Mouse (Mus musculus) gastrocnemius, postnatal 36 days (tissue): Measurements from ENCODE around the gene Syt12. TPM values are rescaled to one million over a fixed set of nuclear protein-coding genes. Genes with fewer than 3 reads are reported as not detected.
"Not testable (repeated sequence)": the region's sequence is repeated elsewhere in the genome, so short reads cannot be mapped to it uniquely, and the experiment has no call there.

Experiments
- DNase-seq, 2 experiments: peaks; one replicate each; pipeline ENCODE4 v3.0.0; 2022
- intact Hi-C: fragments of 180-260 bp; cut with DNase I; formaldehyde crosslinking; loops from one replicate; pipeline ENCODE4 v1.15.1; 2025
- total RNA-seq, 2 experiments: library from RNA; stranded (reverse); gene quantifications; 2 replicates each; pipeline ENCODE4 v1.2.3; 2021

The Syt12 gene
- total RNA-seq, 2 experiments from 2014 or later = 8.5 to 8.6 TPM

- DNase-seq = peak; percentile 60 to 79
- intact Hi-C loops = loop anchor here (10.0 kb wide), 1 partner anchor 352 kb away; no protein-coding TSS in a partner anchor
These were observed 15.5 kb upstream of the Syt12 start for GRCm38 (mm10) chr19:4492526-4493296.

DNA sequence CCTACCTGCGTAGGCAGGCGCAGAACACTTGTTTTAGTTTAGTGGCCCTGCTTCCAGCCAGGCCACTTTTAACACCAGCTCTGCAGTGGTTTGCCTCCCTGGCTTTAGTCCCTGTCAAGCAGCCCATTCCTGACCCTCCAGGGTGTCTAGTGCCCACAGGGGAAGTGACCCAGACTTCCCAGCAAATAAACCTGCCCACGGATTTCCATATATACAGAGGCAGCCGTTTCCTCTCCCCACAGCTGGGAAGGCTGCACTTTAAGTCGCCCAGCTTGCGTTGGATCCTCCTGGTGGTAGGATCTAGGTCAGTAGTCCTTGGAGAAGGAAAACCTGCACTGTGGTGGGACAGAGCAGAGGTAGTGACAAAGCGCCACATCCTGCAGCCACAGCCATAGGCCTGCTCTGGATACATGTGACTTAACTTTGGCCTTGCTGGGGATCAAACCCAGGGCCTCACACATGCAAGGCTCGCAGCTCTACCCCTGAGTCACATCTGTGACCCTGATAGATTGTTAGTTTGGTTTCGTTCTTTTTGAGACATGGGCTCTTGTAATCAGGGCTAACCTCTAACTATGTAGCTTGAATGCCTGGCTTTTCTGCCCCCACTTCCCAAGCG is 13.9 kb upstream of the Syt12 start:
- intact Hi-C loops = loop anchor here (10.0 kb wide), 1 partner anchor 354 kb away; no protein-coding TSS in a partner anchor

GRCm38 (mm10) chr19:4487877-4488276 is 10.6 kb upstream of the Syt12 start:
- no peak for DNase-seq
- intact Hi-C loops = no loop called here

More for the DNA sequence above, 13.9 kb upstream of the Syt12 start:
- no peak for DNase-seq

DNA sequence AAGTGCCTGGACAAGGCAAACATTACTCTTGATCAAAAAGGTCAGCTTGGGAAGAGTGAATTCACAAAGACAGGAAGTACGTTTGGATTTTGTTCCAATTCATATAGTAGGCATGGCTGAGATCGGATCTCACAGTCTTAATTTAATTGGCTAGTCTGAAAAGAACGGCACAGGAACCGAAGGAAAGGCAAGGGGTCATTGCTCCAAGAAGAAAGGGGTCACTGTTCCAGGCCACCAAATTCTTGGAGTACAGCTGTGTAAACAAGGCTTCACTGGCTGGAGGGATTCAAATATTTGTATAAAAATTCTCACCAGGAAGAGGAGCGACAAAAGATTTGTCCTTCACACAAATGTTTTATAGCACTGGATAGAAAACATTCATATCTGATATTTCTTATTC is 7.8 kb upstream of the Syt12 start:
- intact Hi-C loops = no loop called here

GRCm38 (mm10) chr19:4482111-4482859 is 5.0 kb upstream of the Syt12 start:
- intact Hi-C loops = no loop called here
- DNase-seq = no peak

More for the DNA sequence above, 7.8 kb upstream of the Syt12 start:
- no peak for DNase-seq

DNA sequence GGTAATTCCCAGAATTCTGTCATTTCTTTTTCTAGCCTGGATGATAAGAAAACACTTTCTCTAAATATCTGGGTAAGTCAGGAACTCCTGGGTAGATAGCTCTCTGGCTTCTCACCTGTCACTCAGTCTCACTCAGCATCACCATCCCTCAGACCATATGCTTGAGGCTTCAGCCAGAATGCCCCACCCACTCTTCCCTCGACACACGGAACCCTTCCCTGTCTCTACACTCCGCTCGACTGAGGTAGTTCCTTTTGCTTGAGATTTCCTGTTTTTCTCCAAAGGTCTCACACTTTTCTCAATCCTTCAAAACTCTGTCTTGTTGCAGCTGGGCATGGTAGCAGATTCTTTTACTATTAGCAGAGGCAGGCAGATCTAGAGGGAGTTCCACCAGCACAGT is 4.1 kb upstream of the Syt12 start:
- DNase-seq = no peak
- intact Hi-C loops = no loop called here

DNA sequence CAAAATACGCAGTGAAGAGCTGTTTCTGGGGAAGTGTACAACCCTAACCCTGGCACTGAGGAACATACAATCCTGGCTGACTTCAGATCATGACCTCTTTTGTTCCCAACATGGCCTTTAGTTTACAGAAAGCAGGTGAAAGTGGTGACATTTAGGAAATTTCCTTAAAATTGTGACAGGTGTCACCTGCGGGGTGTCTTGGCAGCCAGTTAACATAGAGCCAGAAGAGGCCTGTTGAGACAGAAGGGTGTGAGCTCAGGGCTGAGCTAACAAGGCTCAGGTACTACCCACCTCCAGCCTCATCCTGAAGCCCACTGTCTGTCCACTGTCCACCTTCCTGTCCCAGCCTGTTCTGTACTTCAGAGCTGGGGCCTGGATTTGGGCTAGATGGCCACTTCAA is 2.8 kb upstream of the Syt12 start:
- DNase-seq = no peak
- intact Hi-C loops = no loop called here

- intact Hi-C loops = no loop called here
- no peak for DNase-seq
These were observed 906 bp upstream of the Syt12 start for GRCm38 (mm10) chr19:4478190-4478516.

DNA sequence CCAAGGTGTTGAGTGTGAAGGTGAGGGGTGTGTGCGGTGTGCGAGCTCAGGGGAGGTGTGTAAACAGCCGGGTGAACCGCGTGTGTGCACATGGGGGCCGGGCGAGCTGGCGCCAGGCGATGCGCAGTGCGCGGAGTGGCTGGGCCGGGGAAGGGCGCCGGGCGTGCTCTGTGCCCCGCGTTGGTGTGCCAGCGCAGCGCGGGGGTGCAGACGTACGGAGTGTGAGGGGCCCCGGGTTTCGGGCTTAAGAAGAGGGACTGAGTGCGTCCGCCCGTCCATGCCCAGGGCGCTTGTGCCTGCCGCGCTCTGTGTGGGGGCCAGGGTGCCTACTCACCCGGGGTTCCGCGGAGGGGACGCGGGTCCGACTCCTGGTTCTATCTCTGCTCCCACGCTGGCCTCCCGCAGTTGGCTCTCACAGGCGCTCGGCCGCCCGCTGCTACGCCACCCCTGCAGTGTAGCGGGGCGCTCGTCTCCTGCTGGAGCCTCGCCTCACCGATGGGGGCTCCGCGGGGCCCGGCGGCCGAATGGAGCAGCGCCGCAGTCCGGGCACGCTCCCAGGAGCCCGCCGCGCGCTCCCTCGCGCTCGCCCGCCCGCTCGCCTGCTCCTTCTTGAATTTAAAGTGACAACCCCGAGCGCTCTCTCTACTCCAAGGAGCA is 518 bp downstream of the Syt12 start:
- DNase-seq = peak in 1 of 2 experiments; percentile 25
- intact Hi-C loops = no loop called here

GRCm38 (mm10) chr19:4475224-4475925 is 1.9 kb downstream of the Syt12 start:
- intact Hi-C loops = no loop called here
- DNase-seq = no peak

DNA sequence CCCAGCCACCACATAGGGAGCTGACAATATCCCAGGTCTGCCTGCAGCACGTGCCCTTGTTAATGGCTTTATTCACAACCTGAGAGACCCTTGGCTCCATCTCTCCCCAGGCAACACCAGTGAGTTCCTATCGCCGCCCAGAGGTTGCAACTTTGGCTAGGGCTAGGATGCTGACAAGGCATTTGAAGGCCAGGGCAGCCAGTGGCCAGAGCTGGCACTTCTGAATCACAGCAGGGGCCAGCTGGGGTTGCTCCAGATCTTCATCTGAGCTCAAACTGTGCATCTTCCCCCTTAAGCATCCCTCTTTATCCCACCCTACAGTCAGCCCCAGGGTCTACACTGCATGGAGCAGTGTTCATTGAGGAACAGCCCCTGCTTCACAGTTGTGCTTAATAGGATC is 2.5 kb downstream of the Syt12 start:
- intact Hi-C loops = no loop called here
- DNase-seq = no peak

DNA sequence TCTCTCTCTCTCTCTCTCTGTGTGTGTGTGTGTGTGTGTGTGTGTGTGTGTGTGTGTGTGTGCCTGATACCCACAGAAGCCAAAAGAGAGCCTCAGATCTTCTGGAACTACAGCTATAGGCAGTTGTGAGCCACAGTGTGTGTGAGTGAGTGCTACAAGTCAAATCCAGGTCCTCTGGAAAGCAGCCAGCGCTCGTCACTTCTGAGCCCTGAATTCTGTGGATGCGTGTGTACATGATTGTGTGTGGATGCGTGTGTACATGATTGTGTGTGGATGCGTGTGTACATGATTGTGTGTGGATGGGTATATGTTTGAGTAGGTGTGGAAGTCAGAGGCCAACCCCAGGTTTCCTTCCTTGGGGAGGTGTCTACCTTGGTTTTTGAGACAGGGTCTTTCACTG is 3.7 kb downstream of the Syt12 start:
- intact Hi-C loops = no loop called here
- DNase-seq = no peak

- intact Hi-C loops = no loop called here
- DNase-seq = no peak
These were observed 8.9 kb downstream of the Syt12 start for GRCm38 (mm10) chr19:4468363-4468762.

GRCm38 (mm10) chr19:4464666-4465065 is 12.6 kb downstream of the Syt12 start:
- DNase-seq = no peak
- intact Hi-C loops = no loop called here

DNA sequence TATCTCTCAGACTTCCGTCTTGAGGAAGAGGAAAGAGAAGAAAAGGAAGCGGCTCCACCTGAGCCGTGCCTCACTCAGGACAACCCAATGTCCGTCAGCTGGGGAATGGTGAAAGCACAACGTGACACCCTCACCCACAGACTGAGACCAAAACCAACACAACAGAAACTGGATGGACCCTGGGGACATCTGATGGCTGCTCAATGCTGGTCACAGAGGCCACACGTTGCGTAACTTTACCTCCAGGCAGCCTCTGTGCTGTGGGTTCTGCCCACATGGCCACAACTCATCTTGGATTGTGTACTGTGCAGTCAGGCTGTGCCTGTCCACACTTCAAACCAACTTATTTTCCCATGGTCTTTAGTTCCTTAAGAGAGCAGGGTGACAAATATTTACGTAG is 15.3 kb downstream of the Syt12 start:
- DNase-seq = no peak
- intact Hi-C loops = no loop called here

DNA sequence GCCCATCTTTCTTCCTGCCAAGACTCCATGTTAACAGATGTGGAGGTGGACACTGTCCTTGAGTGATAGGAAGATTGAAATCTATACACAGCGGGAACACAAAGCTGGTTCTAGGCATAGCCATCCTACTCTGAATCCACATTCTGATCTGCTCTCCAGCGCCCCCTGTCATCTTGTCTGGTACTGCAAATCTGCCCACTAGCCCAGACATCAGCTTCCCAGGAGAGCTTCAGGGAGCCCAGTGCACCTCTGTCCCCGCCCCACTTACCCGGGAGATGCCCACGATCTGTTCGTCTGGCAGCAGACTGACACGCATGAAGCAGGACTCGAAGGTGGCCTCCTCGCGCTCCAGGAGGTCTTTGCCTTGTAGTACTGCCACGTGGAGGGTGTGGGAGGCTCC is 21.0 kb downstream of the Syt12 start:
- peak in 1 of 2 experiments; percentile 31 for DNase-seq
- intact Hi-C loops = no loop called here

GRCm38 (mm10) chr19:4455071-4455800 is 22.0 kb downstream of the Syt12 start:
- intact Hi-C loops = no loop called here
- no peak for DNase-seq

- intact Hi-C loops = not testable (repeated sequence)
These were observed 23.2 kb downstream of the Syt12 start for GRCm38 (mm10) chr19:4454040-4454439.

GRCm38 (mm10) chr19:4452525-4452924 is 24.7 kb downstream of the Syt12 start:
- DNase-seq = no peak
- intact Hi-C loops = no loop called here

More at GRCm38 (mm10) chr19:4454040-4454439, 23.2 kb downstream of the Syt12 start:
- not testable (repeated sequence) for DNase-seq

- intact Hi-C loops = no loop called here
These were observed 25.3 kb downstream of the Syt12 start for GRCm38 (mm10) chr19:4451965-4452364.

More at GRCm38 (mm10) chr19:4451965-4452364, 25.3 kb downstream of the Syt12 start:
- no peak for DNase-seq
